Mouse (Mus musculus) bone marrow macrophage, adult 2 months (primary cell): ENCODE data around the gene Scaf11.

ENCODE experiments used
- CTCF ChIP-seq: IDR thresholded peaks from 2 replicates; pipeline ENCODE4 v1.5.1; 2012; ENCODE audit warnings: low read depth, mild to moderate bottlenecking, low read length, moderate library complexity
- POLR2A ChIP-seq: IDR thresholded peaks from 2 replicates; pipeline ENCODE4 v1.6.1; 2012; ENCODE audit warnings: mild to moderate bottlenecking, low read depth, low read length, borderline replicate concordance

DNA sequence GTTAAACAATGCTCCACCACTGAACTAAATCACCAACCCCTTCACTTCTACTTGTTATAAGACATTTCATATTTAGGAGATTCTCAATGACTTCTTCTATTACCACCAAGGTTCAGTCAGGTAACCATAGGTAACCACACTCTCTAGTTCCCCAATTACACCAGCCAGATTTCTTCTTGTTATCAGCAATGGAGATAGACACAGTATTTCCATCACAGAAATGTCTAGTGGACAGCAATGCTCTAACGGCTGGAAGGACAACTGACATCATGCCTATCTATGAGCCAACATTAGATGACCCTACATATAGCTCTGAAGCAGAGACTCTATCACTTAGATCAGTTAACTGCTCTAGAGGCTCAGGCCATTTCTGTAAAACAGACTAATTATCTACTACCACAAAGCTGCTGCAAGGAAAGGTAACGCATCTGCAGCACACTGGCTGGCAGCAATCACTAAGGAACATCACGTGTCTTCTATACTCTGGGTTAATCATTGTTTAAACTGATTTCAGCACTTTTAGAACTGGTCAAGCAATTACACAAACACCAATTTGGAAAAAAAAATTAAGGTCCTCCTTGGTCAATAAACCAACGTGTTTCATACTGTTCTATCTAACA lies 4.9 kb downstream of the Scaf11 start:
- TF ChIP-seq CTCF, result no peak
- TF ChIP-seq POLR2A, result no peak
